Mouse (Mus musculus) cortical plate, adult 2 months (tissue): ENCODE results near the gene Cycs.

ENCODE experiments used
- CTCF ChIP-seq: fragments of 200-500 bp; IDR thresholded peaks from 2 replicates; pipeline ENCODE4 v1.5.1; 2011; ENCODE audit warnings: mild to moderate bottlenecking, control low read depth, low read length; ENCODE audit not compliant: insufficient read depth; ENCODE audit errors: extremely low read depth
- POLR2A ChIP-seq: fragments of 200-500 bp; IDR thresholded peaks from 2 replicates; pipeline ENCODE4 v1.6.1; 2011; ENCODE audit warnings: mild to moderate bottlenecking, low read length, control low read depth; ENCODE audit not compliant: insufficient read depth; ENCODE audit errors: extremely low read depth

DNA sequence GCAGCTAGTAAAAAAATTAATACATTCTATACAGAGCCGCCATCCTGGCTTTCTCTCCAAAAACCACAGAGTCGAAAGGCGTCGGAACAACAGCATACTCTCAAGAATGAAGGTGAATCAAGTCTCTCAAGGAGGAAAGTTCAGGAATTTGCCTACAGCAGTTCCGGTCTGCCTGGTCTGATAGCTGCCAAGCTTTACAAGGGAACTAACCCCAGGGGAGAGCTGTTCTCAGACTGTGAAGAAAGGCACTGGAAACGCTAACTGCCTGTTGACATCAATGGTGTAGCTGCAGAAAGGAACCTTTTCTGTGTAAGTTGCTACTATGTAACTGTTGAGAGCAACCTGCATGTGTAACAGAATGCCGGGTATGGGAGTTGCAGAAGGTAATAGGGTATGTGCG lies 34.4 kb downstream of the Cycs start:
- no peak for TF ChIP-seq CTCF
- no peak for TF ChIP-seq POLR2A
